Mouse (Mus musculus) liver, embryonic 18 days (tissue): ENCODE measurements around the gene Sprr4. TPM values are rescaled to one million over a fixed set of nuclear protein-coding genes. Genes with fewer than 3 reads are reported as not detected.

Experiments
- polyA plus RNA-seq: library from polyadenylated mRNA; depleted of rRNA; stranded (reverse); fragments of >200 nt; gene quantifications from 2 replicates; pipeline ENCODE4 v1.2.3, GENCODE M21; 2012; rRNA removed

Sprr4 gene
- not detected in 2 replicates for polyA plus RNA-seq

DNA sequence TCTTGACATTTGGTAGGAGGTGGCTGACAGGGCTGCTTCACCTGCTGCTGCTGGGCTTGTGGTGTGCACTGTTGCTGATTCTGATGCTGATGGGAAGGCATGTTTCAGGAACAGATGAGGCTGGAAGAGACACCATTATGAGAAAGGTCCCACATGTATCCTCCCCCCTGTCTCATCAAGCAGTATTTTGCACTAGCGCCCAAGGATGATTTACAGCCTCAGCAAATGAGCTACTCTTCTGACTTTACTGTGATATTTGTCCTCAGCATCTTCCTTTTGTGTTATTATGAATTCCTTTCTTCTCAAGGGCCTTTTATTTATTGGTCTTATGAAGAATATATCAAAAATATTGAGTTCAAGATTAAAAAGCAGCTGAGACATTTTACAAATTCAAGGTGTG is at the start of gene Sprr4:
Sprr4 (minus strand) TSS at position 101 of the 400 bp plus-strand sequence.

DNA sequence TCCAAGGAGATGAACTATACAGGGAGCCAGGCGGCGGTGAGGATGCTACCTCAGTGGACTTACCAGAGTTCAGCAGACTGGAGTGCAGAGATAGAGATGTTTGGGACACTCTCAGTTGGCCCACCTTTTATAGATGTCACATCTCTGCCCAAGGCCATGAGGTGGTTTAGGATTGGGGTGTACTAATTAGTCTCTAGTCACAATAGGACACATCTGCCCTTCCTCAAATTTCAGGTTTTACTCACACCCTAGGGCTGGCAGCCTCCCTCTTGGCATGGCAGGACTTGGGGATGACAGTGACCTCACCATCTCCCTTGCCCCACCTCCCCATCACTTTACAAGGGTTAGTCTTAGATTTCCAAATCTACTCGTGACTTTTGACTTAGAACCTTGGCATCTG is 34.1 kb upstream of the Sprr4 start, which contains the start of gene 2310046K23Rik:
2310046K23Rik (minus strand) TSS at position 101 of the 400 bp plus-strand sequence.

DNA sequence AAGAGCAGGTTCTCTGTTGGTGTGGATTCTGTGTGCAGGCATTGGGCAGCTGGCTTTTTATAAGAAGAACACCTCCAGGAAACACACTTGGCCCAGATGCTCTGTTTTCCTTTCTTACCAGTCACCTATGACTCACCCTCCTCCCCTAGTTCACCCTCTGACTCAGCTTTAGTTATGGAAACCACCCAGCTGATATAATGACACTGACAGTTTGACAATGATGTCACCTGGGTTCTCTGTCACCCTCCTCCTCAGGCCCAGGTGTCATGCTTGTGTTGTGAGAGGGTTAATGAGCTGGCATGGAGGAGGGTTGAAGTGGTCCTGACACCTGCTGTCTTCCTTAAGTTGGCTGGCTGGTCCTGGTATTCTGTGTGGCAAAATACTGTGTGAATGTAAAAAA is 14.4 kb downstream of the Sprr4 start, which contains the start of gene Sprr1a:
Sprr1a (minus strand) TSS at position 33 of the 400 bp plus-strand sequence.

GRCm38 (mm10) chr3:92458620-92459019 is 41.7 kb downstream of the Sprr4 start, which contains the start of gene Sprr3:
Gene Sprr3, minus strand, starts transcription at chr3:92458720.

Other genes with a start within 250 kb of the Sprr4 start
- 0.10 TPM in 1 of 2 replicates, not detected in the other for gene Sprr2a3, start 215.1 kb downstream of the Sprr4 start, polyA plus RNA-seq
- gene Sprr2b, start 183.9 kb downstream of the Sprr4 start, polyA plus RNA-seq, result 0.05 TPM in 1 of 2 replicates, not detected in the other
- not detected in 2 replicates for gene Sprr2d, start 161.4 kb downstream of the Sprr4 start, polyA plus RNA-seq
- gene Sprr2e, start 148.3 kb downstream of the Sprr4 start, polyA plus RNA-seq, result not detected in 2 replicates
- gene Sprr2f, start 135.3 kb downstream of the Sprr4 start, polyA plus RNA-seq, result not detected in 2 replicates
- not detected in 2 replicates for gene Sprr2h, start 114.8 kb downstream of the Sprr4 start, polyA plus RNA-seq
- gene Sprr2i, start 92.5 kb downstream of the Sprr4 start, polyA plus RNA-seq, result not detected in 2 replicates
- not detected in 2 replicates for gene Sprr2j-ps, start 82.4 kb downstream of the Sprr4 start, polyA plus RNA-seq
- gene Gm9774, start 71.1 kb downstream of the Sprr4 start, polyA plus RNA-seq, result 1.9 and 3.1 TPM in 2 replicates
- gene Sprr2k, start 67.9 kb downstream of the Sprr4 start, polyA plus RNA-seq, result not detected in 2 replicates
- not detected in 2 replicates for gene Sprr1b, start 61.7 kb downstream of the Sprr4 start, polyA plus RNA-seq
- gene Sprr3, start 41.8 kb downstream of the Sprr4 start, polyA plus RNA-seq, result not detected in 2 replicates
- gene Sprr1a, start 14.6 kb downstream of the Sprr4 start, polyA plus RNA-seq, result 0.13 and 0.34 TPM in 2 replicates
- not detected in 2 replicates for gene 2310046K23Rik, start 34.0 kb upstream of the Sprr4 start, polyA plus RNA-seq
- 0.06 TPM in 2 replicates for gene Ivl, start 73.2 kb upstream of the Sprr4 start, polyA plus RNA-seq
- gene Smcp, start 88.5 kb upstream of the Sprr4 start, polyA plus RNA-seq, result 1.7 and 3.4 TPM in 2 replicates
- gene 2210017I01Rik, start 107.0 kb upstream of the Sprr4 start, polyA plus RNA-seq, result not detected in 2 replicates
- gene Lce6a, start 121.2 kb upstream of the Sprr4 start, polyA plus RNA-seq, result 0.17 and 0.32 TPM in 2 replicates
- not detected in 2 replicates for gene Lce1a1, start 147.8 kb upstream of the Sprr4 start, polyA plus RNA-seq
- not detected in 2 replicates for gene Lce1b, start 156.4 kb upstream of the Sprr4 start, polyA plus RNA-seq
- gene Lce1a2, start 169.8 kb upstream of the Sprr4 start, polyA plus RNA-seq, result not detected in 2 replicates
- gene Lce1c, start 178.8 kb upstream of the Sprr4 start, polyA plus RNA-seq, result not detected in 2 replicates
- not detected in 2 replicates for gene Lce1d, start 186.7 kb upstream of the Sprr4 start, polyA plus RNA-seq
- gene Lce1e, start 208.6 kb upstream of the Sprr4 start, polyA plus RNA-seq, result not detected in 2 replicates
- not detected in 2 replicates for gene Lce1f, start 219.9 kb upstream of the Sprr4 start, polyA plus RNA-seq
- not detected in 2 replicates for gene Gm38119, start 238.6 kb upstream of the Sprr4 start, polyA plus RNA-seq